Mouse (Mus musculus): ENCODE data around the gene Agap3. TPM values are rescaled to one million over a fixed set of nuclear protein-coding genes. Genes with fewer than 3 reads are reported as not detected.

Agap3 gene
- polyA plus RNA-seq, 1 experiment from 2014 or later, result 24.1 TPM

Other genes with a start within 250 kb of the Agap3 start
- 17.8 and 21.3 TPM in 2 replicates for gene Kcnh2, start 100.6 kb upstream of the Agap3 start, polyA plus RNA-seq (2016; fragmentation: Nextera tagmentation; extraction: Ambion mirVana)
- gene Nos3, start 87.4 kb upstream of the Agap3 start, polyA plus RNA-seq (2016; fragmentation: Nextera tagmentation; extraction: Ambion mirVana), result 7.6 and 8.1 TPM in 2 replicates
- gene Atg9b, start 60.0 kb upstream of the Agap3 start, polyA plus RNA-seq (2016; fragmentation: Nextera tagmentation; extraction: Ambion mirVana), result 0.99 and 1.3 TPM in 2 replicates
- gene Abcb8, start 58.5 kb upstream of the Agap3 start, polyA plus RNA-seq (2016; fragmentation: Nextera tagmentation; extraction: Ambion mirVana), result 57.1 and 61.8 TPM in 2 replicates
- gene Asic3, start 38.8 kb upstream of the Agap3 start, polyA plus RNA-seq (2016; fragmentation: Nextera tagmentation; extraction: Ambion mirVana), result 0.20 TPM in 1 of 2 replicates, not detected in the other
- gene Cdk5, start 28.6 kb upstream of the Agap3 start, polyA plus RNA-seq (2016; fragmentation: Nextera tagmentation; extraction: Ambion mirVana), result 42.7 and 48.9 TPM in 2 replicates
- 32.8 and 33.6 TPM in 2 replicates for gene Slc4a2, start 28.3 kb upstream of the Agap3 start, polyA plus RNA-seq (2016; fragmentation: Nextera tagmentation; extraction: Ambion mirVana)
- gene Fastk, start 6.9 kb upstream of the Agap3 start, polyA plus RNA-seq (2016; fragmentation: Nextera tagmentation; extraction: Ambion mirVana), result 106 and 108 TPM in 2 replicates
- 28.4 and 31.8 TPM in 2 replicates for gene Tmub1, start 4.3 kb upstream of the Agap3 start, polyA plus RNA-seq (2016; fragmentation: Nextera tagmentation; extraction: Ambion mirVana)
- gene Gbx1, start 75.0 kb downstream of the Agap3 start, polyA plus RNA-seq (2016; fragmentation: Nextera tagmentation; extraction: Ambion mirVana), result 0.09 and 0.21 TPM in 2 replicates
- 0.09 and 0.15 TPM in 2 replicates for gene Asb10, start 88.8 kb downstream of the Agap3 start, polyA plus RNA-seq (2016; fragmentation: Nextera tagmentation; extraction: Ambion mirVana)
- gene 4931409K22Rik, start 104.6 kb downstream of the Agap3 start, polyA plus RNA-seq (2016; fragmentation: Nextera tagmentation; extraction: Ambion mirVana), result 0.06 TPM in 1 of 2 replicates, not detected in the other
- gene Abcf2, start 125.3 kb downstream of the Agap3 start, polyA plus RNA-seq (2016; fragmentation: Nextera tagmentation; extraction: Ambion mirVana), result 193 and 197 TPM in 2 replicates
- 15.1 and 16.0 TPM in 2 replicates for gene Chpf2, start 134.6 kb downstream of the Agap3 start, polyA plus RNA-seq (2016; fragmentation: Nextera tagmentation; extraction: Ambion mirVana)
- gene Smarcd3, start 172.2 kb downstream of the Agap3 start, polyA plus RNA-seq (2016; fragmentation: Nextera tagmentation; extraction: Ambion mirVana), result 34.7 and 39.7 TPM in 2 replicates
- gene Nub1, start 233.4 kb downstream of the Agap3 start, polyA plus RNA-seq (2016; fragmentation: Nextera tagmentation; extraction: Ambion mirVana), result 26.1 and 27.0 TPM in 2 replicates